Mouse (Mus musculus) heart, embryonic 13.5 days (tissue): Measurements from ENCODE around the gene Ube2r2. TPM values are rescaled to one million over a fixed set of nuclear protein-coding genes. Genes with fewer than 3 reads are reported as not detected.

Experiments
- ATAC-seq: fragments of 200-750 bp; cut with Nextera tagmentation; 2 replicates; pipeline ENCODE4 v1.8.0; 2017; ENCODE audit warnings: moderate TSS enrichment; ENCODE audit not compliant: insufficient number of reproducible peaks, low FRiP score, low TSS enrichment; ENCODE audit errors: extremely low read depth
- H3K27ac ChIP-seq: fragments of 300-500 bp; sonication (generic); replicated peaks from 2 replicates; pipeline ENCODE4 v1.5.1; 2015; ENCODE audit warnings: moderate library complexity, mild to moderate bottlenecking, inconsistent platforms
- H3K27me3 ChIP-seq: fragments of 300-500 bp; sonication (generic); replicated peaks from 2 replicates; pipeline ENCODE4 v1.6.1; 2015; ENCODE audit warnings: mild to moderate bottlenecking, inconsistent platforms
- H3K36me3 ChIP-seq: fragments of 300-500 bp; sonication (generic); 2 replicates; pipeline ENCODE4 v1.6.1; 2015; ENCODE audit warnings: mild to moderate bottlenecking, inconsistent platforms
- H3K4me1 ChIP-seq: fragments of 300-500 bp; sonication (generic); 2 replicates; pipeline ENCODE4 v1.6.1; 2015; ENCODE audit warnings: inconsistent platforms
- H3K4me2 ChIP-seq: fragments of 300-500 bp; sonication (generic); 2 replicates; pipeline ENCODE4 v1.6.1; 2015; ENCODE audit warnings: inconsistent platforms, mild to moderate bottlenecking, moderate library complexity
- H3K4me3 ChIP-seq: fragments of 300-500 bp; sonication (generic); 2 replicates; pipeline ENCODE4 v1.5.1; 2015; ENCODE audit warnings: moderate library complexity, mild to moderate bottlenecking, inconsistent platforms
- H3K9ac ChIP-seq: fragments of 300-500 bp; sonication (generic); 2 replicates; pipeline ENCODE4 v1.6.1; 2015; ENCODE audit warnings: inconsistent platforms, mild to moderate bottlenecking, moderate library complexity
- H3K9me3 ChIP-seq: fragments of 300-500 bp; sonication (generic); 2 replicates; pipeline ENCODE4 v1.6.1; 2016; ENCODE audit warnings: inconsistent platforms
- WGBS: fragments of 180-500 bp; shearing (Covaris S2); methylation state at CpG from one replicate; pipeline ENCODE4 v1.1.7; 2015; ENCODE audit warnings: mixed read lengths; 5-methylcytosine and 5-hydroxymethylcytosine counted together
- polyA plus RNA-seq: library from polyadenylated mRNA; unstranded; fragments of >200 nt; fragmentation: Nextera tagmentation; extraction: Ambion mirVana; gene quantifications from 2 replicates; pipeline ENCODE4 v1.2.1, GENCODE M21; 2015

The Ube2r2 gene
- polyA plus RNA-seq, 1 experiment from 2014 or later: 75.3 TPM

GRCm38 (mm10) chr4:41192544-41193512, 57.3 kb downstream of the Ube2r2 start:
- H3K9me3 ChIP-seq: no peaks in the 10 kb centered on the region
- no peaks in the 10 kb centered on the region for H3K27me3 ChIP-seq

GRCm38 (mm10) chr4:41195328-41195727, 59.8 kb downstream of the Ube2r2 start:
- Histone ChIP-seq H3K27me3 (no peaks in the 10 kb centered on the region), H3K4me3 (no peak overlapping the region), H3K36me3 (peaks cover 100% of the 10 kb centered on the region), H3K27ac (no peak overlapping the region), H3K9me3 (no peaks in the 10 kb centered on the region), H3K4me1 (peaks cover 16% of the 10 kb centered on the region), H3K9ac (no peak overlapping the region), H3K4me2 (no peak overlapping the region)
- no peak for ATAC-seq
- WGBS: 85% methylated on average over 15 of the region's 15 CpGs

More at GRCm38 (mm10) chr4:41192544-41193512, 57.3 kb downstream of the Ube2r2 start:
- ATAC-seq: no peak
- Histone ChIP-seq H3K4me2 (no peak overlapping the region), H3K27ac (0 out of 2 replicates have a peak overlapping the region, but pooled peaks have one; percentile 20), H3K4me3 (no peak overlapping the region), H3K9ac (peak overlapping the region; percentile 28; the same call in 1 of the 2 replicates), H3K4me1 (peaks cover 14% of the 10 kb centered on the region), H3K36me3 (peaks cover 99% of the 10 kb centered on the region)
- WGBS: 63% methylated on average over 14 of the region's 14 CpGs

DNA sequence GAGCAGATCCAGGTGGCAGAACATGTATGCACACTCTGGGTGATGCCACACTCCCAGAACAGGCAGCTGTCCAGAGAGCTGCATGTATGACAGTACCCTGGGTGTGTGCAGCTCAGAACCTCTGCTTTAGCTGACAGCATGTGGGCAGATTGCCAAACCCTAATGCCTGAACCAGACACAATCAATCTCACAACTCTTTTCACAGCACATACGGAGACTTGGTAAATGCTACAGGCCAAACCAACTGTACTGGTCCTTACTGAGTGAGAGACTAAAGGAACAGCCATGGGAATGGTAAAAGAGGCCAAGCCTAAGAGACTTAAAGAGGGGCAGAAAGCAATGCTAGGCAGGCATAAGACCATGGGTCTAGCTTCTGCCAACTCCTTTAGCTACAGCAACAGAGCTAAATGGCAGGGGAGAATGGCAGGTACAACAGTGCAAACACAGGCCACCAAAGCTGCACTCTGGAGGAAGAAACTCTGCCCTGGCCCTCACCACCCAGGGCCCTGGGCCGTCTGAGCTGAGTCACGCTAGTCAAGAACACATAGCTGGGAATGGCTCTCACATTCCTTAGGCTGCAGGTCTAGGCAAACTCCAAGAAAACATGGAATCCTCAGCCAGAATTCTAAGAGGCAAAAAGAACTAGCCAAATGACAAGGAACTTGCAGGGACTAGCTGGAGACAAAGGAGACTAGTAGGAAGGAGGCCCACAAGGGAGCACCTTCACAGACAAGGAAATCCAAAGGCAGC, 61.5 kb downstream of the Ube2r2 start:
- H3K27ac ChIP-seq: peak overlapping the region; percentile 21
- H3K36me3 ChIP-seq: peaks cover 100% of the 10 kb centered on the region
- 0 out of 2 replicates have a peak, but pooled peaks have one; percentile 19 for ATAC-seq
- no peaks in the 10 kb centered on the region for H3K27me3 ChIP-seq
- no peak overlapping the region for H3K4me3 ChIP-seq
- no peak overlapping the region for H3K4me2 ChIP-seq
- peak overlapping the region; percentile 37; the same call in 1 of the 2 replicates for H3K9ac ChIP-seq
- H3K4me1 ChIP-seq: peaks cover 16% of the 10 kb centered on the region
- WGBS: 36% methylated on average over 3 of the region's 3 CpGs
- H3K9me3 ChIP-seq: no peaks in the 10 kb centered on the region

DNA sequence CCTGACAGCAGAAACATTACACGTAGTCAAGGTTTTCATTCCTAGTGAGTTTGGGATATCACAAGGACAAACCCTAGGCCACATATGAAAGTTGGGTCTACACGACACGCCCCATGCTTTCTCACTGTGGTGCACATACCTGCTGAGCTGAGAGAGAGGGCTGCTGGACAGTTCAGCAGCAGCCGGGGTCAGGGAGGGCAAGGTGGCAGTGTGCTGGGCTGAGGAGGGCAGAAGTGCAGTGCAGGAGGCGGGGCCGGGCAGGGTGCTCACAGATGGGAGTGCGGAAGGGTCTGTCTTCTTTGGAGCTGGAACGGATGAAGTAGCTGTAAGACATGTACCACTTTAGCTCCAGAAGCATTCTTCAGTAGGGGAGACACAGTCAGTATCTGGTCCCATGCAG, 66.6 kb downstream of the Ube2r2 start:
- no peak overlapping the region for H3K4me2 ChIP-seq

DNA sequence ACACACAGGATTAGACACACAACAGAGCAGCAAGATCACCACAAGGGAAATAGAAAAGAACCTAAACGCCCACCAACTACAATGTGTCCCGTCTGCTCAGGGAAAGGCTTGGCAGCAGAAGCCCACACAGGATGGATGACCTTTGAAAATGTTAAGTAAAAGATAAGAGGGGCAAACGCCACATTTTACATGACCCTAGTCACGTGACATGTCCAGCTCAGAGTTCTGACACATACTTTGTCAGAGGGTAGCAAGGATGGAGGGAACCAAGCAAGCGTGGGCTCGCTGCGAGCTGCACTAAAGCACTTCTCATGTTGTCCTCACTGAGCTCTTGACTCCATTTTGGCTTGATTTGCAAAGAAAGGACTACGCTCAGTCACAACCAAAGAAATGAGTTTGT, 70.2 kb downstream of the Ube2r2 start:
- ATAC-seq: no peak
- H3K4me2 ChIP-seq: no peak overlapping the region
- H3K9me3 ChIP-seq: no peaks in the 10 kb centered on the region
- WGBS: 70% methylated on average over 8 of the region's 8 CpGs
- H3K4me1 ChIP-seq: no peaks in the 10 kb centered on the region
- H3K9ac ChIP-seq: no peak overlapping the region
- H3K27ac ChIP-seq: no peak overlapping the region
- no peak overlapping the region for H3K4me3 ChIP-seq
- no peaks in the 10 kb centered on the region for H3K27me3 ChIP-seq
- peaks cover 98% of the 10 kb centered on the region for H3K36me3 ChIP-seq

More for the DNA sequence above, 66.6 kb downstream of the Ube2r2 start:
- peaks cover 98% of the 10 kb centered on the region for H3K36me3 ChIP-seq
- no peaks in the 10 kb centered on the region for H3K27me3 ChIP-seq
- no peak overlapping the region for H3K4me3 ChIP-seq
- ATAC-seq: no peak
- H3K4me1 ChIP-seq: peaks cover 8% of the 10 kb centered on the region
- H3K27ac ChIP-seq: no peak overlapping the region
- WGBS: 93% methylated on average over 8 of the region's 8 CpGs
- H3K9ac ChIP-seq: no peak overlapping the region
- no peaks in the 10 kb centered on the region for H3K9me3 ChIP-seq

DNA sequence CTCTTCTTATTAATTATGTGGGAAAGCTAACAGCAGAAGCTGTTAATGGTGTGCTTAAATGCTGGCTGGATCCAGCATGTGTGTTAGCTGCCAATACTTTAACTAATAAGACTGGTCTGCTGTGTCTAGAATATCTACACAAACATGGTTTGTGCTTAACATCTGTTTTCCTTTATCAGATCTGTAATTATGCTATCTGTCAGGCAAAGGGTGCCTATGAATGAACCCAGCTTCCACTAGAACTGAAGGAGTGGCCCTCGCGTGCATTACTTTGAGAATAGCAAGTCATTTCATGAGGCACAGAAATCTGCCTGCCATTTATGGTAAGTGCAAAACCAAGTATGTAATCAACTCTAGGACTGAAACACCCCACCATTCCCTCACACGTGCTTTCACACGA, 72.5 kb downstream of the Ube2r2 start:
- ATAC-seq: no peak
- Histone ChIP-seq H3K36me3 (peaks cover 96% of the 10 kb centered on the region), H3K9ac (no peak overlapping the region), H3K4me3 (no peak overlapping the region), H3K4me1 (no peaks in the 10 kb centered on the region), H3K4me2 (no peak overlapping the region), H3K27ac (no peak overlapping the region), H3K27me3 (no peaks in the 10 kb centered on the region), H3K9me3 (no peaks in the 10 kb centered on the region)
- WGBS: 78% methylated on average over 4 of the region's 4 CpGs

DNA sequence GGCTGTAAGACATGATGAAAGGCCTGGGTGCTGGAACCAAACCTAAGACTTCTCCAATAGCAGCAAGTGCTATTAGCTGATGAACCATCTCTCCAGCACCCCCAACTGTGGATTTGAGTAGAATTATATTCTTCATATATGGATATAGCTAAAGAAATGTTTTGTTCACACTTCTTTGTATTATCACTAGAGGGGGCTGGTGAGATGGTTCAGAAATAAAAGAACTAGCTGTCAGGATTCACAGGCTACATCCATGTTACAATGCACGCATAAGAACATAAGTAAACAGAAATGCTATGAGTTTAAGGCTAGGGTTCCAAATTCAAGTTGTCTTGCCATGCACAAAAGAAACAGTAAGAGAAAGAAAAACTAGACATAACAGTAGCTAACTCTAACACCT, 89.9 kb downstream of the Ube2r2 start:
- H3K4me2 ChIP-seq: no peak overlapping the region
- H3K9me3 ChIP-seq: no peaks in the 10 kb centered on the region
- H3K4me1 ChIP-seq: no peaks in the 10 kb centered on the region
- 97% methylated on average over 1 of the region's 1 CpGs for WGBS
- H3K27ac ChIP-seq: no peak overlapping the region
- no peak overlapping the region for H3K9ac ChIP-seq
- ATAC-seq: no peak
- no peaks in the 10 kb centered on the region for H3K27me3 ChIP-seq
- H3K36me3 ChIP-seq: peaks cover 99% of the 10 kb centered on the region
- H3K4me3 ChIP-seq: no peak overlapping the region

DNA sequence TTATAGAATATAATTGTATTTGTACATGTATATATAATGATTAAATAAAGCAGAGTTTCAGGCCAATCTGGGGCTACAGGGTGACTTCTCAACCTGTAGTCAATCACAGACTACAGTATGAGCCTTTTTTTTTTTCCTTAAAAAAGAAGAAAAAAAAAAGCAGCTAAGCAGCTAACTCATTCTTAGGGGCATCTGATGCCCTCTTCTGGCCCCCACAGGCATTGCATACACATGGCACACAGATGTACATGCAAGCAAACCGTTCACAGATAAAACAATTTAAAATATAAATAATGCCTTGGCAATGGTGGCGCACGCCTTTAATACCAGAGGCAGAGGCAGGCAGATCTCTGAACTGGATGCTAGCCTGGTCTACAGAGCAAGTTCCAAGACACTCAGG, 90.8 kb downstream of the Ube2r2 start:
- 85% methylated on average over 3 of the region's 3 CpGs for WGBS
- Histone ChIP-seq H3K4me3 (no peak overlapping the region), H3K4me2 (no peak overlapping the region), H3K4me1 (no peaks in the 10 kb centered on the region), H3K27me3 (no peaks in the 10 kb centered on the region), H3K9me3 (no peaks in the 10 kb centered on the region), H3K36me3 (peaks cover 99% of the 10 kb centered on the region), H3K9ac (no peak overlapping the region), H3K27ac (no peak overlapping the region)
- ATAC-seq: no peak

DNA sequence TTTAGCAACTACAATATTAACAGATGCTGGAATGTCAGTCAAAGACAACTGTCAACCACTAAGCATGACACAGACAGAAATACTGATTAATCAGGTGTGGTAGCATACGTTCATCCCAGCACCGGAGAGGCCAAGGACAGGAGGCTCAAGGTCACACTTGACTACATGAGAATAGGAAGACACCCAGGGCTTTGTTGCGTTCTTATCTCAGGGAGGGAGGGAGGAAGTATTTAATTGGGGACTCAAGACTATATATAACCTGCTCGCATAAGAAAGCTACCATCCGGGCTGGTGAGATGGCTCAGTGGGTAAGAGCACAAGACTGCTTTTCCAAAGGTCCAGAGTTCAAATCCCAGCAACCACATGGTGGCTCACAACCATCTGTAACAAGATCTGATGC, 100.1 kb downstream of the Ube2r2 start:
- no peak overlapping the region for H3K27ac ChIP-seq
- H3K36me3 ChIP-seq: peaks cover 63% of the 10 kb centered on the region
- peaks cover 10% of the 10 kb centered on the region; the same call in 1 of the 2 replicates for H3K4me1 ChIP-seq
- ATAC-seq: no peak; the same call in 1 of the 2 replicates
- no peak overlapping the region for H3K9ac ChIP-seq
- H3K4me2 ChIP-seq: no peak overlapping the region
- no peaks in the 10 kb centered on the region for H3K27me3 ChIP-seq
- WGBS: 51% methylated on average over 5 of the region's 5 CpGs
- H3K9me3 ChIP-seq: no peaks in the 10 kb centered on the region
- no peak overlapping the region for H3K4me3 ChIP-seq

DNA sequence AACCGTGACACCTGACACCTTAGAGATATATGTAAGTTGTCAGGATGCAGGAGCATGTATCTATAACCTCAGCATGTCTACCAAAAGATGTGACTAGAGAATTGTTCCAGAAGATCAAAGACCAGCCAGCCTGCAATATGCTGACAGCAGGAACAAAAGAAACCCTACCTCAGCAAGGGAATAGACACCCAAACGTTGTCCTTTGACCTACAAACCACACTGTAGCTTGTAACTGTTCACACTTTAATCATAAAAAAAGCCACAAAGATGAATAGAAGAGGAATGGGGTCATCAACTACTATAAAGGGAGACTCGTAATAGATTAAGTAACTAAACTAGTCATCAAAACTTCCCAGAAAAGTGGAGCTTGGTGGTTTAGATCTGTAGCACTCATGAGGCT, 105.4 kb downstream of the Ube2r2 start:
- peaks cover 10% of the 10 kb centered on the region; the same call in 1 of the 2 replicates for H3K4me1 ChIP-seq
- no peaks in the 10 kb centered on the region for H3K9me3 ChIP-seq
- no peak overlapping the region for H3K9ac ChIP-seq
- H3K36me3 ChIP-seq: peaks cover 45% of the 10 kb centered on the region
- no peaks in the 10 kb centered on the region for H3K27me3 ChIP-seq
- no peak overlapping the region for H3K27ac ChIP-seq
- H3K4me2 ChIP-seq: no peak overlapping the region
- 78% methylated on average over 3 of the region's 3 CpGs for WGBS
- ATAC-seq: no peak
- no peak overlapping the region for H3K4me3 ChIP-seq
